Mouse (Mus musculus): ENCODE measurements around the gene Tmem63b.

Tmem63b gene

GRCm38 (mm10) chr17:45671821-45672220, 14.9 kb downstream of the Tmem63b start:
- DNase-seq (ENCODE audit: low spot score in 2 of 2): no peak

- DNase-seq (ENCODE audit: low spot score in 2 of 2): no peak
Measured at GRCm38 (mm10) chr17:45667986-45668385, 18.7 kb downstream of the Tmem63b start.

GRCm38 (mm10) chr17:45667481-45667880, 19.2 kb downstream of the Tmem63b start:
- no peak for DNase-seq (ENCODE audit: low spot score in 2 of 2)

GRCm38 (mm10) chr17:45666091-45666490, 20.6 kb downstream of the Tmem63b start:
- DNase-seq (ENCODE audit: low spot score in 2 of 2): no peak

GRCm38 (mm10) chr17:45664608-45665007, 22.1 kb downstream of the Tmem63b start:
- no peak for DNase-seq (ENCODE audit: low spot score in 2 of 2)

- DNase-seq (ENCODE audit: low spot score in 2 of 2): peak; percentile 73 to 94
Measured at GRCm38 (mm10) chr17:45663106-45663919, 23.4 kb downstream of the Tmem63b start.

- no peak for DNase-seq (ENCODE audit: low spot score in 2 of 2)
Measured at GRCm38 (mm10) chr17:45659225-45659624, 27.5 kb downstream of the Tmem63b start, which contains the start of gene Capn11. TSS of gene Capn11 (minus strand) at chr17:45659325.

- DNase-seq (ENCODE audit: low spot score in 2 of 2): peak in 1 of 2 experiments; percentile 38
Measured at GRCm38 (mm10) chr17:45655820-45656219, 30.9 kb downstream of the Tmem63b start.

GRCm38 (mm10) chr17:45653233-45653632, 33.5 kb downstream of the Tmem63b start:
- DNase-seq (ENCODE audit: low spot score in 2 of 2): peak in 1 of 2 experiments; percentile 40

GRCm38 (mm10) chr17:45644185-45644584, 42.5 kb downstream of the Tmem63b start:
- DNase-seq (ENCODE audit: low spot score in 2 of 2): no peak

GRCm38 (mm10) chr17:45642701-45643100, 44.0 kb downstream of the Tmem63b start:
- peak; percentile 67 to 91 for DNase-seq (ENCODE audit: low spot score in 2 of 2)

GRCm38 (mm10) chr17:45641981-45642380, 44.7 kb downstream of the Tmem63b start:
- DNase-seq (ENCODE audit: low spot score in 2 of 2): no peak

GRCm38 (mm10) chr17:45638596-45639295, 48.0 kb downstream of the Tmem63b start:
- no peak for DNase-seq (ENCODE audit: low spot score in 2 of 2)

GRCm38 (mm10) chr17:45634033-45634432, 52.7 kb downstream of the Tmem63b start:
- DNase-seq (ENCODE audit: low spot score in 2 of 2): no peak

- no peak for DNase-seq (ENCODE audit: low spot score in 2 of 2)
Measured at GRCm38 (mm10) chr17:45631940-45632339, 54.8 kb downstream of the Tmem63b start.

- no peak for DNase-seq (ENCODE audit: low spot score in 2 of 2)
Measured at GRCm38 (mm10) chr17:45630992-45631391, 55.7 kb downstream of the Tmem63b start.

GRCm38 (mm10) chr17:45629861-45630694, 56.6 kb downstream of the Tmem63b start:
- peak; percentile 64 to 80 for DNase-seq (ENCODE audit: low spot score in 2 of 2)

GRCm38 (mm10) chr17:45628885-45629855, 57.5 kb downstream of the Tmem63b start:
- no peak for DNase-seq (ENCODE audit: low spot score in 2 of 2)

- DNase-seq (ENCODE audit: low spot score in 2 of 2): no peak
Measured at GRCm38 (mm10) chr17:45628160-45628559, 58.5 kb downstream of the Tmem63b start.

- DNase-seq (ENCODE audit: low spot score in 2 of 2): peak; percentile 61 to 83
Measured at GRCm38 (mm10) chr17:45626577-45627134, 60.0 kb downstream of the Tmem63b start.

Data from spleen, postnatal 4 days (tissue).